Mouse (Mus musculus) G1E (cell line): ENCODE data around the gene Tnc.

Experiments
- CTCF ChIP-seq: IDR thresholded peaks from 2 replicates; pipeline ENCODE4 v1.5.1; 2012; ENCODE audit warnings: low read depth, low read length, inconsistent platforms, mixed read lengths
- GATA1 ChIP-seq: IDR thresholded peaks from 2 replicates; pipeline ENCODE4 v1.6.1; 2012; ENCODE audit warnings: borderline replicate concordance, low read length, inconsistent platforms, mixed read lengths
- GATA2 ChIP-seq: IDR thresholded peaks from 2 replicates; pipeline ENCODE4 v1.6.1; 2012; ENCODE audit warnings: low read depth, low read length, inconsistent platforms, borderline replicate concordance
- POLR2AphosphoS5 ChIP-seq: IDR thresholded peaks from 2 replicates; pipeline ENCODE4 v1.6.1; 2012; ENCODE audit warnings: low read depth, low read length, inconsistent platforms; ENCODE audit not compliant: insufficient replicate concordance
- TAL1 ChIP-seq: conservative IDR thresholded peaks from 2 replicates; pipeline ENCODE4 v1.6.1; 2012; ENCODE audit warnings: low read depth, low read length, inconsistent platforms, mixed read lengths

DNA sequence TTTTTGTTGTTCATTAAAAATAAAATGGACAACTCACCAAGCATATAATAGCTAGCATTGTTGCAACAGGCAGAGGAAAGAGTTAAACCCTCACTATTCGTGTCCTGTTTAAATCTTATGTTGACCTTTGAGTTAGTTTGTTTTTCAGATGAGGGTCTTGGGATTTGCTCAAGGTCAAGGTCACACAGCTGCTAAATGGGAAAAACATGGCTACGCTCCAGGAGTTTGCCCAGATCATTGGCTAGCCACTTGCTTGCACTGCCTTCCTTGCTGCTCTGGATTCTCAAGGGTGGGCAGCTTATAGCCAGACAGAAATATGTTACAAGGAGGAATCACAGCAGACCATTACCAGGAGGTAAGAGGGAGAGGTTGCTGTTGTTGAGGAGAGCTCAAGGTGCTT, 67.2 kb downstream of the Tnc start:
- TF ChIP-seq CTCF (no peak), GATA1 (no peak), TAL1 (no peak), POLR2AphosphoS5 (no peak), GATA2 (no peak)
